Mouse (Mus musculus): ENCODE measurements around the gene Ccdc28b.
A peak's percentile ranks its signal among the peaks of the same experiment; 100 is the strongest.

Ccdc28b gene

GRCm38 (mm10) chr4:129585773-129586172 lies 38.0 kb downstream of the Ccdc28b start:
- no peak for DNase-seq (ENCODE audit: low spot score in 2 of 2)

- DNase-seq (ENCODE audit: low spot score in 2 of 2): peak; percentile 89 to 94
Observed at GRCm38 (mm10) chr4:129584884-129585608, 38.7 kb downstream of the Ccdc28b start.

- peak in 1 of 2 experiments; percentile 34 for DNase-seq (ENCODE audit: low spot score in 2 of 2)
Observed at GRCm38 (mm10) chr4:129584370-129584769, 39.4 kb downstream of the Ccdc28b start.

- no peak for DNase-seq (ENCODE audit: low spot score in 2 of 2)
Observed at GRCm38 (mm10) chr4:129582251-129582650, 41.5 kb downstream of the Ccdc28b start.

- DNase-seq (ENCODE audit: low spot score in 2 of 2): peak in 1 of 2 experiments; percentile 45
Observed at GRCm38 (mm10) chr4:129580347-129580746, 43.4 kb downstream of the Ccdc28b start.

- no peak for DNase-seq (ENCODE audit: low spot score in 2 of 2)
Observed at GRCm38 (mm10) chr4:129578466-129578865, 45.3 kb downstream of the Ccdc28b start, which contains the start of gene Fam167b. Fam167b (minus strand) TSS chr4:129578549.

- DNase-seq (ENCODE audit: low spot score in 2 of 2): no peak
Observed at GRCm38 (mm10) chr4:129577688-129578087, 46.1 kb downstream of the Ccdc28b start.

GRCm38 (mm10) chr4:129576863-129577491 lies 46.8 kb downstream of the Ccdc28b start:
- DNase-seq (ENCODE audit: low spot score in 2 of 2): peak; percentile 59 to 79

- DNase-seq (ENCODE audit: low spot score in 2 of 2): peak in 1 of 2 experiments; percentile 76
Observed at GRCm38 (mm10) chr4:129575171-129575844, 48.4 kb downstream of the Ccdc28b start.

GRCm38 (mm10) chr4:129573430-129573829 lies 50.3 kb downstream of the Ccdc28b start, which contains the start of gene Lck:
Lck (minus strand) TSS chr4:129573641.
- DNase-seq (ENCODE audit: low spot score in 2 of 2): peak in 1 of 2 experiments; percentile 59

GRCm38 (mm10) chr4:129573093-129573370 lies 50.7 kb downstream of the Ccdc28b start:
- no peak for DNase-seq (ENCODE audit: low spot score in 2 of 2)

- no peak for DNase-seq (ENCODE audit: low spot score in 2 of 2)
Observed at GRCm38 (mm10) chr4:129572236-129573092, 51.3 kb downstream of the Ccdc28b start.

GRCm38 (mm10) chr4:129571551-129572084 lies 52.1 kb downstream of the Ccdc28b start:
- DNase-seq (ENCODE audit: low spot score in 2 of 2): no peak

- DNase-seq (ENCODE audit: low spot score in 2 of 2): no peak
Observed at GRCm38 (mm10) chr4:129570028-129570427, 53.7 kb downstream of the Ccdc28b start.
